Mouse (Mus musculus) limb, embryonic 13.5 days (tissue): Measurements from ENCODE around the gene Zfp330. TPM values are rescaled to one million over a fixed set of nuclear protein-coding genes. Genes with fewer than 3 reads are reported as not detected.

Experiments
- ATAC-seq: fragments of 200-750 bp; cut with Nextera tagmentation; 2 replicates; pipeline ENCODE4 v1.8.0; 2017; ENCODE audit warnings: low read depth, moderate number of reproducible peaks, moderate TSS enrichment; ENCODE audit not compliant: low FRiP score
- H3K27ac ChIP-seq: fragments of 300-500 bp; sonication (generic); 2 replicates; pipeline ENCODE4 v1.5.1; 2015; ENCODE audit warnings: inconsistent platforms, mild to moderate bottlenecking, moderate library complexity
- H3K27me3 ChIP-seq: fragments of 300-500 bp; sonication (generic); 2 replicates; pipeline ENCODE4 v1.6.1; 2015; ENCODE audit warnings: mild to moderate bottlenecking, inconsistent platforms
- H3K36me3 ChIP-seq: fragments of 300-500 bp; sonication (generic); 2 replicates; pipeline ENCODE4 v1.6.1; 2015; ENCODE audit warnings: inconsistent platforms, mild to moderate bottlenecking, moderate library complexity
- H3K4me1 ChIP-seq: fragments of 300-500 bp; sonication (generic); 2 replicates; pipeline ENCODE4 v1.6.1; 2015; ENCODE audit warnings: inconsistent platforms
- H3K4me2 ChIP-seq: fragments of 300-500 bp; sonication (generic); replicated peaks from 2 replicates; pipeline ENCODE4 v1.6.1; 2015; ENCODE audit warnings: inconsistent platforms, mild to moderate bottlenecking, moderate library complexity
- H3K4me3 ChIP-seq: fragments of 300-500 bp; sonication (generic); 2 replicates; pipeline ENCODE4 v1.5.1; 2015; ENCODE audit warnings: moderate library complexity, mild to moderate bottlenecking, inconsistent platforms
- H3K9ac ChIP-seq: fragments of 300-500 bp; sonication (generic); 2 replicates; pipeline ENCODE4 v1.6.1; 2015; ENCODE audit warnings: mild to moderate bottlenecking, inconsistent platforms
- H3K9me3 ChIP-seq: fragments of 300-500 bp; sonication (generic); 2 replicates; pipeline ENCODE4 v1.6.1; 2016; ENCODE audit warnings: inconsistent platforms
- WGBS: fragments of 180-500 bp; shearing (Covaris S2); methylation state at CpG from one replicate; pipeline ENCODE4 v1.1.7; 2015; 5-methylcytosine and 5-hydroxymethylcytosine counted together
- polyA plus RNA-seq: library from polyadenylated mRNA; unstranded; fragments of >200 nt; fragmentation: Nextera tagmentation; extraction: Ambion mirVana; gene quantifications from 2 replicates; pipeline ENCODE4 v1.2.1, GENCODE M21; 2015

Zfp330 gene
- polyA plus RNA-seq: 74.0 and 85.4 TPM in 2 replicates

DNA sequence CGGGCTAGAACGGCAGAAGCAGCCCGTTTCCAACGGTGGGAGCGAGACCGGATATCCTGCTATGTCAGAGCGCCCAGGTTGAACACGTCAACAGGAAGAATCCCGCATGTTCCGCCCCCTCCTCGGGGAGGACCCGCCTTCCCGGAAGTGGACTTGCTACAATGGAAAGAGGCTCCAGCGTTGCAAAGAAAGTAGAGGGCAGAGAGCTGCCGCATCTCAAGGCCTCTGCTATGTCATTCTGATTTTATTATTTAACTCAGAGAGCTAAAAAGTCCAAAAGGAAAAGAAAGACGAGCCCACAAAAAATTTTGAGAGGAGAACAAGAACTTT is at the start of gene Zfp330:
TSS of gene Zfp330 (minus strand) at position 68 of the 330 bp plus-strand sequence.
- Histone ChIP-seq H3K4me1 (peaks cover 14% of the 10 kb centered on the region), H3K4me2 (peak within 1 kb of the TSS; percentile 89), H3K9me3 (no peaks in the 10 kb centered on the region), H3K27ac (peak within 1 kb of the TSS; percentile 58; the same call in 1 of the 2 replicates), H3K4me3 (peak within 1 kb of the TSS; percentile 92), H3K27me3 (no peaks in the 10 kb centered on the region), H3K36me3 (peaks cover 30% of the 10 kb centered on the region), H3K9ac (peak within 1 kb of the TSS; percentile 92)
- WGBS: under 1% methylated on average over 16 of the region's 16 CpGs
- peak; percentile 99 for ATAC-seq

DNA sequence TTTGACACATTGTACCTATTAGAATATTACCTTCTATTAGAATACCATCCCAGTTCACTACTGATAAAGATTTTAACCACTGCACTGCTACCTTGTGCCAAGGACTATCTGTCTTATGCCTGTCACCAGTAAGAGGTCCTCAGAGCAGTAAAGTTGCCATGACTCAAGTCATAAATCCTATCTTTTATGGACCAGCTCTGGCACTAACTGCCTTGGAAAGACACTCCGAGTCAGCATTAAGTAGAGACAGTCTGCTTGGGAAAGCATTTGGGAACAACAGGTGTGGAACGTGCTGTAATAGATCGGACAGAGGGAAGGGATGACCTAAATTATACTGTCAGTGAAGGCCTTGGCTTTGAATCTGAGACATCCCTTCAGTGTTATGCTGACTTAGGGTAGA is 4.0 kb upstream of the Zfp330 start:
- Histone ChIP-seq H3K9me3 (no peaks in the 10 kb centered on the region), H3K27me3 (no peaks in the 10 kb centered on the region), H3K36me3 (no peaks in the 10 kb centered on the region), H3K4me1 (peaks cover 9% of the 10 kb centered on the region), H3K4me2 (no peak overlapping the region), H3K9ac (no peak overlapping the region), H3K27ac (no peak overlapping the region), H3K4me3 (no peak overlapping the region)
- ATAC-seq: no peak
- 20% methylated on average over 3 of the region's 3 CpGs for WGBS

DNA sequence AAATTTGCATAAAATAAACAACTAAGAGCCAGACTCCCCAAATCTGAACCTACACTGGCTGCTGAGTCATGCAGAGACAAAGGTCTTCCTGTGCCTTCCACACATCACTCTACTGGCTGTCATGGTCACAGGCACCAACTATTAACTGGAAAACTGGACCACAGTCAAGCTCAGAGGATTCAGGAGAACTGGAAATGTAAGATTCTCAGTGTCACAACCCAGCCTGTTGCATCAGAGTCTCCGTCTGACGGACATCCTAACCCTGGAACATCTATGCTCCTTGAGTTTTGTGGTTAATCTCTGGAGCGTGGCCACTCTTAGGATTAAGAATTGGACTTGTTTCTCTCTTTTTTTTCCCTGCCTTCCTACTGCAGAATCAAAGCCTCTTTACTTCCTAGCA is 3.4 kb upstream of the Zfp330 start:
- no peak for ATAC-seq
- 71% methylated on average over 3 of the region's 3 CpGs for WGBS
- no peaks in the 10 kb centered on the region for H3K27me3 ChIP-seq

DNA sequence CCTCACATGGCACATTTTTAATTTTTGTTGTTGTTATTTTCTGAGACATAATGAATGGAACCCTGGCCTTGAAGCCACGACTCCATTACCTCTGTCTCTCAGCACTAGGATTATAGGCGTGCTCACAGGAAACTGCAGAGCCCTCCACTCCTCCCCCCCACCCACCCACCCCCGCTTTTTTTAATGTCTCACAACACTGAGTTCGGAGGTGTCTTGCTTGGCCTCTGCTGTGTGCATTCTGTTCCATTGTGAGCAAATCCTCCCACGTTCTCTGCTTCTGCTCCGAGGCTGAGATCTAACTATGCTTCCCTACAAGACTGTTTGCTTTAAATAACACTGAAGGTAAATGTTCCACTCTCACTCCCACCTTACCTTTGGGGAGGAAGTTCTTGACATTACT is 522 bp upstream of the Zfp330 start:
- peak overlapping the region; percentile 92 for H3K4me3 ChIP-seq

More for the DNA sequence above, 3.4 kb upstream of the Zfp330 start:
- Histone ChIP-seq H3K9ac (no peak overlapping the region), H3K36me3 (peaks cover 4% of the 10 kb centered on the region; the same call in 1 of the 2 replicates), H3K4me3 (no peak overlapping the region), H3K9me3 (no peaks in the 10 kb centered on the region), H3K4me1 (peaks cover 14% of the 10 kb centered on the region), H3K4me2 (no peak overlapping the region), H3K27ac (no peak overlapping the region)

DNA sequence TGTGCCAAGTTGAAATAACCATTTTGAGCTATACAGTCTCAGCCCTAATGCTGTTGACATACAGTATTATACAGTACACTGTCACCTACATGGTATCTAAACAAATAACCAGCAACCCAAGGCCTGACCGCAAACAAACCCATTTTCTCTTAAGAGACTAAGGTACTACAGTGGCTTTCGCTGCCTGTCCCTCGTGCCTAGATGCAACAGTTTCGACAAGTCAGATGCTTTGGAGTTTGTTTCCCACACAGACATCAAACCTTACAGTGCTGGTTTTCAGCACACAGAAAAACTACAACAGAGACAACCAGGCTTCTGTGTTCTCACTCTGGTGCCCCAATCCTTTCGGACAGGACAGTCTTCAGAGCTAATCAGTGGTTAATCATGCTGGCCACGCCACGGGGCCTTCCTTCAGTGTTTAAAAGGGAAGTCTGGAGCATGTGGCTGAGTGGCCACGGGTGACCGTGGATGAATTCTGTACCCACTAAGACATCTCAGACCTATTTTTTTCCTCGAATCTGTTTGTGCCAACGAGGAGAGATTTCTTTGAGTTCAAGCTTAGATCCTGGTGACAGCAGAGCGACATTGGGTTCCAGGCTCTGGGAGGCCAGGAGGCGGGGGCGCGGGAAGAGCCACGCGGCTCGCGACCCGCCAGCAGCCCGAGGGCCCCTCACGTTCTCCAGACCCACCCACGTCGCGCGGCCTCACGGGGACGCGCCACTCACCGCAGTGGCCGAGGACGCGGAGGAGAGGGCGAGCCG is 448 bp downstream of the Zfp330 start:
- H3K27me3 ChIP-seq: no peaks in the 10 kb centered on the region
- H3K27ac ChIP-seq: peak overlapping the region; percentile 58; the same call in 1 of the 2 replicates
- ATAC-seq: peak; percentile 74; the same call in 1 of the 2 replicates

More for the DNA sequence above, 522 bp upstream of the Zfp330 start:
- H3K9me3 ChIP-seq: no peaks in the 10 kb centered on the region
- H3K36me3 ChIP-seq: peaks cover 28% of the 10 kb centered on the region
- H3K4me2 ChIP-seq: peak overlapping the region; percentile 89
- 0 out of 2 replicates have a peak overlapping the region, but pooled peaks have one; percentile 44 for H3K27ac ChIP-seq
- H3K4me1 ChIP-seq: peaks cover 14% of the 10 kb centered on the region
- peak; percentile 55; the same call in 1 of the 2 replicates for ATAC-seq
- WGBS: 56% methylated on average over 6 of the region's 6 CpGs
- peak overlapping the region; percentile 92 for H3K9ac ChIP-seq
- no peaks in the 10 kb centered on the region for H3K27me3 ChIP-seq

DNA sequence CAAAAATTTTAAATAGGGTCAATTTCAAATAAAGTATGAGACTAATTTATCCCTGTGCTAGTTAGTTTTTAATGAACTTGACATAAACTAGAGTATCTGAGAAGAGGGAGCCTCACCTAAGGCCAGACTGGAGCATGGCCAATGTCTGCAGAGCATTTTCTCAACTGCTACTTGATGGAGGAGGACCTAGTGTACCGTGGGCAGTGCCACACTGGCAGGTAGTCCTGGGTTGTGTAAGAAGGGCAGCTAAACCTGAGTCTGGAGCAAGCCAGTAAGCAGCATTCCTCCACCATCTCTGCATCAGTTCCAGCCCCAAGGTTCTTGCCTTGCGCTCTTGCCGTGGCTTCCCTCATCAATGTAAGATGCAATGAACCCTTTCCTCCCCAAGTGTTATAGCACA is 3.1 kb downstream of the Zfp330 start:
- Histone ChIP-seq H3K9ac (no peak overlapping the region), H3K4me1 (peaks cover 14% of the 10 kb centered on the region), H3K27ac (no peak overlapping the region), H3K36me3 (peaks cover 57% of the 10 kb centered on the region), H3K4me2 (no peak overlapping the region), H3K9me3 (no peaks in the 10 kb centered on the region), H3K4me3 (no peak overlapping the region), H3K27me3 (no peaks in the 10 kb centered on the region)
- ATAC-seq: no peak
- 92% methylated on average over 3 of the region's 3 CpGs for WGBS

More for the DNA sequence above, 448 bp downstream of the Zfp330 start:
- Histone ChIP-seq H3K36me3 (peaks cover 34% of the 10 kb centered on the region), H3K9ac (peak overlapping the region; percentile 92), H3K9me3 (no peaks in the 10 kb centered on the region), H3K4me1 (peaks cover 14% of the 10 kb centered on the region), H3K4me3 (peak overlapping the region; percentile 92), H3K4me2 (peak overlapping the region; percentile 89)
- 4% methylated on average over 35 of the region's 35 CpGs for WGBS

DNA sequence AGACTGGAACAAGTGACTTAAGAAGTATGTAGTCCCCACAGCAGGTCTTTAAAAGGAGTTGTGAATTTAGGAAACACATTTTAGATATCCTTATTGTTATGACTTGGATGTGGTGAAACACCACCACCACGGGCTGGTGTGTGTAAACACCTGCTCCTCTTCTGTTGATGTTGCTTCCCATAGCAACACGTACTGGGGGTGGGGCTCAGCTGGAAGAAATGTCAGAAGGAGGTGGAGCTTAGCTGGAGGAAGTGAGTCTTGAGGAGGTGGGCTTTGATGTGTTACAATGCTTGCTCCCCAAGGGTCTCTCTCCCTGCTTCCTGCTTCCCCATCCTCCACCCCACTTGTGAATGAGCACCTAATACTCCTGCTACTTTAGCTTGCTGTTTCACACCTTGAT is 14.9 kb downstream of the Zfp330 start:
- no peak for ATAC-seq
- H3K4me2 ChIP-seq: no peak overlapping the region
- no peaks in the 10 kb centered on the region for H3K27me3 ChIP-seq
- WGBS: 63% methylated on average over 2 of the region's 2 CpGs
- no peaks in the 10 kb centered on the region for H3K4me1 ChIP-seq
- no peak overlapping the region for H3K27ac ChIP-seq
- H3K9ac ChIP-seq: no peak overlapping the region
- no peak overlapping the region for H3K4me3 ChIP-seq
- H3K9me3 ChIP-seq: peaks cover 7% of the 10 kb centered on the region; the same call in 1 of the 2 replicates
- H3K36me3 ChIP-seq: peaks cover 26% of the 10 kb centered on the region

DNA sequence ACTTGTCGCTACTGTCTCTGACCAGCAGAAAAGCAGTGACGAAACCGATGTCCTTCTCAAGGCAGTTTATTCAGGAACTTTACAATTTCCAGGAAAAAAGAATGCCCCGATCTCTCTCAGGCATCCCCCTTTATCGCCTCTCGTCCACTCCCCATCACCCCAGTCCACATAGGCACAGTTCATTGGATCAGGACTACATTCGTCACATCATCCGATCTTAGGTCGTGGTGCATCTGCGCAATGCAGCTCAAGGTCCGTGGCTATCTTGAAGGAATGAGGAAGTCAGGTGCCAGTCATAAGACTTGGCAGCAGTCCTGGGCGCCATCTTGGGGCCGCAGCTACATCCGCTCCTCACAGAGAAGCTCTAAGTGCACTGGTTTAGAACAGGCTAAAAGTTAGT is 19.0 kb downstream of the Zfp330 start:
- Histone ChIP-seq H3K4me3 (no peak overlapping the region), H3K27ac (no peak overlapping the region), H3K4me1 (no peaks in the 10 kb centered on the region), H3K4me2 (no peak overlapping the region), H3K9me3 (peaks cover 7% of the 10 kb centered on the region; the same call in 1 of the 2 replicates), H3K9ac (no peak overlapping the region), H3K27me3 (no peaks in the 10 kb centered on the region), H3K36me3 (no peaks in the 10 kb centered on the region)
- 92% methylated on average over 14 of the region's 14 CpGs for WGBS
- ATAC-seq: no peak

DNA sequence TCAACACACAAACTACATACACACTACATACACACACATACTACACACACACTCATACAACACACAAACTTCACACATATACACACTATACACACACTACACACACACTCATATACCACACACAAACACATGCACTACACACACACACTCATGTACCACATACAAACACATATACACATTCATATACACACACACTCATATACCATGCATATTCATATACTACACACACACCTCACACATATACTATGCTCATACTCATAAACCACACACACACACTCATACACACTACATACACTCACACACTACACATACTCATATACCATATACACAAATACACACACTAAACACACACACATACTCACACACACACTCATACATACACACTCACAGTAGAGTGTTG is 27.3 kb downstream of the Zfp330 start:
- no peak for ATAC-seq

DNA sequence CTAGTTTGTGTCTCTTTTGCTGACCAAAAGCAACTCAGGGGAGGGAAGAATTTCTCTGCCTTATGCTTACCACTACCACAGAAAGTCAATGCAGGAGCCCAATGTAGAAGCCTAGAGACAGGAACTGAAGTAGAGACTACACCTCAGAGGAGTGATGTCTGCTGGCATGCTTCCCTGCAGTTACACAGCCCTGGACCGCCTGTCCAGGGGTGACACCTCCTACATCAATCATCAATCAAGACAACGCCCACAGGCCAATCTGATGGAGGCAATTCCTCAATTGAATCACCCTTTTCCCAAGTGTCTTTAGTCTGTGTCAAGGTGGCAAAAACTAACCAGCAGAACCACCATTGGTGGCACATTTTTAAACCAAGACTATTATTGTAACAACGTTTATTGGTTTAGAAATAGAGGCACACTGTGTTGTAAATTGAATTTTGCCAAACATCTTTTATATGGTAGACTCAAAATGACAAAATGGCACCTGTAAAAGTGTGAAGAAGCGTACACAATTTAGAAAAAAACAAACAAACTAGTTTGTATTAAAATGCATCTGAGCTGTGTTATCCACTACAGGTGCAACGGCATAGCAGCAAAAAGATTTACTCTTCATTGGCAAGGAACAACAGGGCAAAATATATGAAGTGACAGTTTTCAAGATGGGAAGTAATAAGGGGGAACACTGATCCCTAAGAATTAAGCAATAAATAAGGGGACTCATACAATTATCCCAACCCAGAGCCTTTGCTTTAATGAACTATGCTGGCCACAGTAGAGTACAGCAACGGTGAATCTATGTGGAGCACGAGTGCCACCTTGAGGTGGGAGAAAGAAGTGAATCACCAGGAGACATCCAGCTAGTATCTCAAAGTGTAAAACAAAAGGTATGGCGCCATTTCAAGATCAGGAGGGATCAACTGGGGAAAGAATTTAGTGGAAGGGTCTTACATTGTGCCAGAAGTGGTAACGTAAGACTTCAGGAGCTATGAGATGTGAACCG is 29.8 kb downstream of the Zfp330 start:
- no peak overlapping the region for H3K4me2 ChIP-seq
- no peaks in the 10 kb centered on the region for H3K36me3 ChIP-seq
- H3K9ac ChIP-seq: no peak overlapping the region
- no peaks in the 10 kb centered on the region for H3K4me1 ChIP-seq
- 46% methylated on average over 10 of the region's 10 CpGs for WGBS
- H3K27ac ChIP-seq: no peak overlapping the region
- no peak overlapping the region for H3K4me3 ChIP-seq
- H3K27me3 ChIP-seq: no peaks in the 10 kb centered on the region
- peak; percentile 76 for ATAC-seq
- H3K9me3 ChIP-seq: peaks cover 8% of the 10 kb centered on the region; the same call in 1 of the 2 replicates

More for the DNA sequence above, 27.3 kb downstream of the Zfp330 start:
- Histone ChIP-seq H3K4me3 (no peak overlapping the region), H3K4me2 (no peak overlapping the region), H3K9ac (no peak overlapping the region), H3K4me1 (no peaks in the 10 kb centered on the region), H3K36me3 (no peaks in the 10 kb centered on the region), H3K9me3 (peaks cover 8% of the 10 kb centered on the region; the same call in 1 of the 2 replicates), H3K27ac (no peak overlapping the region), H3K27me3 (no peaks in the 10 kb centered on the region)
